Mouse (Mus musculus) lung, embryonic 16.5 days (tissue): ENCODE measurements around the gene Nfib. TPM values are rescaled to one million over a fixed set of nuclear protein-coding genes. Genes with fewer than 3 reads are reported as not detected.

Experiments used
- ATAC-seq: fragments of 200-750 bp; cut with Nextera tagmentation; 2 replicates; pipeline ENCODE4 v1.8.0; 2017; ENCODE audit warnings: low read depth, mild to moderate bottlenecking, moderate library complexity
- H3K27ac ChIP-seq: fragments of 300-500 bp; sonication (generic); 2 replicates; pipeline ENCODE4 v1.5.1; 2014; ENCODE audit warnings: mild to moderate bottlenecking, control low read depth, low read length
- H3K27me3 ChIP-seq: fragments of 300-500 bp; sonication (generic); 2 replicates; pipeline ENCODE4 v1.6.1; 2014; ENCODE audit warnings: low read depth, low read length, mixed read lengths; ENCODE audit not compliant: control insufficient read depth, insufficient read depth
- H3K36me3 ChIP-seq: fragments of 300-500 bp; sonication (generic); 2 replicates; pipeline ENCODE4 v1.6.1; 2014; ENCODE audit warnings: low read length; ENCODE audit not compliant: control insufficient read depth, insufficient read depth
- H3K4me1 ChIP-seq: fragments of 300-500 bp; sonication (generic); replicated peaks from 2 replicates; pipeline ENCODE4 v1.6.1; 2014; ENCODE audit warnings: low read length, mixed read lengths; ENCODE audit not compliant: control insufficient read depth, insufficient read depth
- H3K4me2 ChIP-seq: fragments of 300-500 bp; sonication (generic); 2 replicates; pipeline ENCODE4 v1.6.1; 2014; ENCODE audit warnings: low read depth, low read length, control low read depth
- H3K4me3 ChIP-seq: fragments of 300-500 bp; sonication (generic); 2 replicates; pipeline ENCODE4 v1.5.1; 2014; ENCODE audit warnings: mild to moderate bottlenecking, low read length, control low read depth
- H3K9ac ChIP-seq: fragments of 300-500 bp; sonication (generic); 2 replicates; pipeline ENCODE4 v1.6.1; 2014; ENCODE audit warnings: low read length, control low read depth
- H3K9me3 ChIP-seq: fragments of 300-500 bp; sonication (generic); 2 replicates; pipeline ENCODE4 v1.6.1; 2016; ENCODE audit warnings: low read length; ENCODE audit not compliant: control insufficient read depth
- WGBS: fragments of 180-500 bp; shearing (Covaris S2); extraction: QIAGEN DNeasy Blood & Tissue Kit; methylation state at CpG from one replicate; pipeline ENCODE4 v1.1.7; 2014; 5-methylcytosine and 5-hydroxymethylcytosine counted together
- polyA plus RNA-seq: library from polyadenylated mRNA; unstranded; fragments of >200 nt; fragmentation: Nextera tagmentation; extraction: Ambion mirVana; gene quantifications from 2 replicates; pipeline ENCODE4 v1.2.1, GENCODE M21; 2015

The Nfib gene
- polyA plus RNA-seq, 1 experiment from 2014 or later: 104 TPM

- Histone ChIP-seq H3K36me3 (no peaks in the 10 kb centered on the region), H3K4me1 (peaks cover 21% of the 10 kb centered on the region; the same call in 1 of the 2 replicates), H3K4me2 (no peak overlapping the region), H3K27ac (no peak overlapping the region), H3K9me3 (no peaks in the 10 kb centered on the region), H3K27me3 (no peaks in the 10 kb centered on the region), H3K4me3 (no peak overlapping the region), H3K9ac (no peak overlapping the region)
- ATAC-seq: no peak
- WGBS: 62% methylated on average over 10 of the region's 10 CpGs
These were observed 162.7 kb downstream of the Nfib start for GRCm38 (mm10) chr4:82542656-82543397.

GRCm38 (mm10) chr4:82541894-82542510 is 163.5 kb downstream of the Nfib start:
- Histone ChIP-seq H3K4me1 (peaks cover 25% of the 10 kb centered on the region), H3K36me3 (no peaks in the 10 kb centered on the region), H3K4me2 (no peak overlapping the region), H3K27ac (peak overlapping the region; percentile 73), H3K4me3 (no peak overlapping the region), H3K9me3 (no peaks in the 10 kb centered on the region), H3K9ac (0 out of 2 replicates have a peak overlapping the region, but pooled peaks have one; percentile 30), H3K27me3 (no peaks in the 10 kb centered on the region)
- 31% methylated on average over 7 of the region's 7 CpGs for WGBS
- ATAC-seq: peak; percentile 88

GRCm38 (mm10) chr4:82540466-82540990 is 165.0 kb downstream of the Nfib start:
- no peak for ATAC-seq
- H3K27ac ChIP-seq: peak overlapping the region; percentile 23; the same call in 1 of the 2 replicates

GRCm38 (mm10) chr4:82540048-82540410 is 165.5 kb downstream of the Nfib start:
- Histone ChIP-seq H3K4me1 (peaks cover 31% of the 10 kb centered on the region), H3K4me2 (peak overlapping the region; percentile 38; the same call in 1 of the 2 replicates), H3K36me3 (no peaks in the 10 kb centered on the region), H3K4me3 (no peak overlapping the region), H3K27me3 (no peaks in the 10 kb centered on the region), H3K27ac (no peak overlapping the region; the same call in 1 of the 2 replicates), H3K9ac (peak overlapping the region; percentile 30; the same call in 1 of the 2 replicates), H3K9me3 (no peaks in the 10 kb centered on the region)
- no peak for ATAC-seq
- 57% methylated on average over 2 of the region's 2 CpGs for WGBS

More at GRCm38 (mm10) chr4:82540466-82540990, 165.0 kb downstream of the Nfib start:
- no peak overlapping the region for H3K4me3 ChIP-seq
- peaks cover 31% of the 10 kb centered on the region for H3K4me1 ChIP-seq
- no peaks in the 10 kb centered on the region for H3K36me3 ChIP-seq
- no peaks in the 10 kb centered on the region for H3K27me3 ChIP-seq
- whole genome bisulfite sequencing: 34% methylated on average over 5 of the region's 5 CpGs
- H3K9me3 ChIP-seq: no peaks in the 10 kb centered on the region
- no peak overlapping the region for H3K9ac ChIP-seq
- H3K4me2 ChIP-seq: no peak overlapping the region

- Histone ChIP-seq H3K27me3 (no peaks in the 10 kb centered on the region), H3K9me3 (no peaks in the 10 kb centered on the region), H3K36me3 (no peaks in the 10 kb centered on the region), H3K4me1 (peaks cover 31% of the 10 kb centered on the region), H3K4me2 (peak overlapping the region; percentile 38), H3K27ac (peak overlapping the region; percentile 55), H3K9ac (peak overlapping the region; percentile 30; the same call in 1 of the 2 replicates), H3K4me3 (no peak overlapping the region)
- WGBS: 37% methylated on average over 8 of the region's 8 CpGs
- ATAC-seq: no peak
These were observed 166.0 kb downstream of the Nfib start for GRCm38 (mm10) chr4:82539406-82540047.

- ATAC-seq: no peak
- Histone ChIP-seq H3K4me2 (peak overlapping the region; percentile 73), H3K36me3 (no peaks in the 10 kb centered on the region), H3K27ac (peak overlapping the region; percentile 71), H3K9ac (peak overlapping the region; percentile 76), H3K27me3 (no peaks in the 10 kb centered on the region), H3K4me1 (peaks cover 31% of the 10 kb centered on the region), H3K9me3 (no peaks in the 10 kb centered on the region), H3K4me3 (peak overlapping the region; percentile 49)
- WGBS: 18% methylated on average over 9 of the region's 9 CpGs
These were observed 166.7 kb downstream of the Nfib start for GRCm38 (mm10) chr4:82538815-82539214.

- Histone ChIP-seq H3K27me3 (no peaks in the 10 kb centered on the region), H3K36me3 (no peaks in the 10 kb centered on the region), H3K4me2 (peak overlapping the region; percentile 73), H3K9ac (peak overlapping the region; percentile 76), H3K4me1 (peaks cover 31% of the 10 kb centered on the region), H3K9me3 (no peaks in the 10 kb centered on the region), H3K4me3 (peak overlapping the region; percentile 49), H3K27ac (peak overlapping the region; percentile 71)
- ATAC-seq: 0 out of 2 replicates have a peak, but pooled peaks have one; percentile 3
- 5% methylated on average over 30 of the region's 30 CpGs for whole genome bisulfite sequencing
These were observed 167.3 kb downstream of the Nfib start for GRCm38 (mm10) chr4:82538069-82538811.

GRCm38 (mm10) chr4:82537279-82537967 is 168.1 kb downstream of the Nfib start:
- Histone ChIP-seq H3K4me2 (peak overlapping the region; percentile 73), H3K36me3 (no peaks in the 10 kb centered on the region), H3K4me3 (peak overlapping the region; percentile 49), H3K9me3 (no peaks in the 10 kb centered on the region), H3K4me1 (peaks cover 32% of the 10 kb centered on the region), H3K27me3 (no peaks in the 10 kb centered on the region), H3K27ac (peak overlapping the region; percentile 71), H3K9ac (peak overlapping the region; percentile 76)
- WGBS: 5% methylated on average over 28 of the region's 28 CpGs
- ATAC-seq: peak; percentile 28; the same call in 1 of the 2 replicates
